Mouse (Mus musculus): ENCODE data around the gene Tlr12. TPM values are rescaled to one million over a fixed set of nuclear protein-coding genes. Genes with fewer than 3 reads are reported as not detected.

Gene Tlr12
- polyA plus RNA-seq, 1 experiment from 2014 or later = 3.7 TPM

- Histone ChIP-seq H3K9ac (ENCODE audit: low read depth, low read length) (no peak overlapping the region), H3K36me3 (ENCODE audit: insufficient read depth, low read length) (no peaks in the 10 kb centered on the region), H3K27ac (peak overlapping the region; percentile 75; the same call in 1 of the 2 replicates), H3K4me3 (replicated peaks; ENCODE audit: low read depth, low read length) (no peak overlapping the region), H3K9me3 (replicated peaks; ENCODE audit: low read length) (no peaks in the 10 kb centered on the region), H3K4me2 (ENCODE audit: low read length) (no peak overlapping the region), H3K4me1 (replicated peaks; ENCODE audit: insufficient read depth, low read length) (peaks cover 28% of the 10 kb centered on the region), H3K27me3 (ENCODE audit: insufficient read depth, low read length) (no peaks in the 10 kb centered on the region)
- TF ChIP-seq CTCF (IDR thresholded peaks at IDR 0.05; ENCODE audit: low read depth) = no peak
- ATAC-seq (replicated peaks; ENCODE audit: low FRiP score, low read depth) = no peak
- 37% methylated on average over 7 of the region's 7 CpGs for WGBS
- DNase-seq (ENCODE audit: low spot score) = peak; percentile 81
Observed at GRCm38 (mm10) chr4:128635451-128635850, 17.0 kb upstream of the Tlr12 start.

GRCm38 (mm10) chr4:128621109-128621508, 2.7 kb upstream of the Tlr12 start:
- TF ChIP-seq CTCF (IDR thresholded peaks at IDR 0.05; ENCODE audit: low read depth) = no peak
- Histone ChIP-seq H3K4me1 (replicated peaks; ENCODE audit: insufficient read depth, low read length) (peaks cover 26% of the 10 kb centered on the region), H3K27ac (no peak overlapping the region), H3K9me3 (replicated peaks; ENCODE audit: low read length) (peaks cover 4% of the 10 kb centered on the region; the same call in 1 of the 2 replicates), H3K9ac (ENCODE audit: low read depth, low read length) (no peak overlapping the region), H3K27me3 (ENCODE audit: insufficient read depth, low read length) (no peaks in the 10 kb centered on the region), H3K36me3 (ENCODE audit: insufficient read depth, low read length) (no peaks in the 10 kb centered on the region), H3K4me2 (ENCODE audit: low read length) (no peak overlapping the region), H3K4me3 (replicated peaks; ENCODE audit: low read depth, low read length) (no peak overlapping the region)
- no peak for DNase-seq (ENCODE audit: low spot score)
- ATAC-seq (replicated peaks; ENCODE audit: low FRiP score, low read depth) = no peak
- 91% methylated on average over 8 of the region's 8 CpGs for WGBS

- H3K9me3 ChIP-seq (replicated peaks; ENCODE audit: low read length) = peaks cover 4% of the 10 kb centered on the region; the same call in 1 of the 2 replicates
- no peak overlapping the region for H3K9ac ChIP-seq (ENCODE audit: low read depth, low read length)
- H3K36me3 ChIP-seq (ENCODE audit: insufficient read depth, low read length) = no peaks in the 10 kb centered on the region
- no peak for ATAC-seq (replicated peaks; ENCODE audit: low FRiP score, low read depth)
- H3K27ac ChIP-seq = no peak overlapping the region
- DNase-seq (ENCODE audit: low spot score) = no peak
- no peak for TF ChIP-seq CTCF (IDR thresholded peaks at IDR 0.05; ENCODE audit: low read depth)
- no peak overlapping the region for H3K4me3 ChIP-seq (replicated peaks; ENCODE audit: low read depth, low read length)
- H3K4me2 ChIP-seq (ENCODE audit: low read length) = no peak overlapping the region
- H3K27me3 ChIP-seq (ENCODE audit: insufficient read depth, low read length) = no peaks in the 10 kb centered on the region
- 84% methylated on average over 6 of the region's 6 CpGs for WGBS
- H3K4me1 ChIP-seq (replicated peaks; ENCODE audit: insufficient read depth, low read length) = peaks cover 31% of the 10 kb centered on the region
Observed at GRCm38 (mm10) chr4:128620572-128620971, 2.2 kb upstream of the Tlr12 start.

GRCm38 (mm10) chr4:128618963-128619362, 544 bp upstream of the Tlr12 start:
- DNase-seq (ENCODE audit: low spot score) = peak; percentile 73
- no peak for ATAC-seq (replicated peaks; ENCODE audit: low FRiP score, low read depth)
- Histone ChIP-seq H3K4me3 (replicated peaks; ENCODE audit: low read depth, low read length) (no peak overlapping the region), H3K4me2 (ENCODE audit: low read length) (no peak overlapping the region), H3K27ac (peak overlapping the region; percentile 70), H3K9me3 (replicated peaks; ENCODE audit: low read length) (no peaks in the 10 kb centered on the region), H3K36me3 (ENCODE audit: insufficient read depth, low read length) (no peaks in the 10 kb centered on the region), H3K27me3 (ENCODE audit: insufficient read depth, low read length) (no peaks in the 10 kb centered on the region), H3K9ac (ENCODE audit: low read depth, low read length) (no peak overlapping the region), H3K4me1 (replicated peaks; ENCODE audit: insufficient read depth, low read length) (peaks cover 37% of the 10 kb centered on the region)
- TF ChIP-seq CTCF (IDR thresholded peaks at IDR 0.05; ENCODE audit: low read depth) = no peak
- WGBS = 13% methylated on average over 2 of the region's 2 CpGs

GRCm38 (mm10) chr4:128617363-128618120, 877 bp downstream of the Tlr12 start:
- no peak overlapping the region for H3K4me3 ChIP-seq (replicated peaks; ENCODE audit: low read depth, low read length)
- H3K9ac ChIP-seq (ENCODE audit: low read depth, low read length) = 0 out of 2 replicates have a peak overlapping the region, but pooled peaks have one; percentile 13
- 41% methylated on average over 17 of the region's 17 CpGs for WGBS
- TF ChIP-seq CTCF (IDR thresholded peaks at IDR 0.05; ENCODE audit: low read depth) = no peak
- no peaks in the 10 kb centered on the region for H3K36me3 ChIP-seq (ENCODE audit: insufficient read depth, low read length)
- peaks cover 37% of the 10 kb centered on the region for H3K4me1 ChIP-seq (replicated peaks; ENCODE audit: insufficient read depth, low read length)
- peak overlapping the region; percentile 70 for H3K27ac ChIP-seq
- ATAC-seq (replicated peaks; ENCODE audit: low FRiP score, low read depth) = 0 out of 2 replicates have a peak, but pooled peaks have one; percentile 48
- peak overlapping the region; percentile 35 for H3K4me2 ChIP-seq (ENCODE audit: low read length)
- DNase-seq (ENCODE audit: low spot score) = peak; percentile 65
- no peaks in the 10 kb centered on the region for H3K9me3 ChIP-seq (replicated peaks; ENCODE audit: low read length)
- H3K27me3 ChIP-seq (ENCODE audit: insufficient read depth, low read length) = no peaks in the 10 kb centered on the region

- Histone ChIP-seq H3K36me3 (ENCODE audit: insufficient read depth, low read length) (no peaks in the 10 kb centered on the region), H3K9ac (ENCODE audit: low read depth, low read length) (no peak overlapping the region), H3K27me3 (ENCODE audit: insufficient read depth, low read length) (no peaks in the 10 kb centered on the region), H3K4me3 (replicated peaks; ENCODE audit: low read depth, low read length) (no peak overlapping the region), H3K4me2 (ENCODE audit: low read length) (no peak overlapping the region), H3K4me1 (replicated peaks; ENCODE audit: insufficient read depth, low read length) (peaks cover 37% of the 10 kb centered on the region), H3K27ac (no peak overlapping the region), H3K9me3 (replicated peaks; ENCODE audit: low read length) (no peaks in the 10 kb centered on the region)
- no peak for TF ChIP-seq CTCF (IDR thresholded peaks at IDR 0.05; ENCODE audit: low read depth)
- WGBS = 82% methylated on average over 14 of the region's 14 CpGs
- no peak for ATAC-seq (replicated peaks; ENCODE audit: low FRiP score, low read depth)
- no peak for DNase-seq (ENCODE audit: low spot score)
Observed at GRCm38 (mm10) chr4:128615761-128616160, 2.7 kb downstream of the Tlr12 start.

Data from kidney, postnatal 0 days (tissue).